Mouse (Mus musculus): ENCODE results near the gene Rpl29. TPM values are rescaled to one million over a fixed set of nuclear protein-coding genes. Genes with fewer than 3 reads are reported as not detected.

The Rpl29 gene
- total RNA-seq, 2 experiments from 2014 or later, result 296 to 309 TPM

Other genes starting within 250 kb of the Rpl29 start
- 10 to 100 TPM; 10.0 to 12.2 TPM for gene Ppm1m, start 229.7 kb upstream of the Rpl29 start, total RNA-seq (2021)
- gene Twf2, start 226.3 kb upstream of the Rpl29 start, total RNA-seq (2021), result 100 to 1,000 TPM; 160 to 189 TPM
- gene Tlr9, start 206.9 kb upstream of the Rpl29 start, total RNA-seq (2021), result under 1 TPM; 0.52 to 0.64 TPM
- 100 to 1,000 TPM; 571 to 593 TPM for gene Alas1, start 180.8 kb upstream of the Rpl29 start, total RNA-seq (2021)
- gene Poc1a, start 148.4 kb upstream of the Rpl29 start, total RNA-seq (2021), result 1 to 10 TPM; 3.3 to 3.4 TPM
- 10 to 100 TPM; 43.6 to 67.0 TPM for gene Dusp7, start 60.8 kb upstream of the Rpl29 start, total RNA-seq (2021)
- 10 to 100 TPM; 22.4 to 28.6 TPM for gene Acy1, start 8.9 kb downstream of the Rpl29 start, total RNA-seq (2021)
- 1 to 10 TPM; 6.3 to 6.7 TPM for gene Abhd14b, start 18.0 kb downstream of the Rpl29 start, total RNA-seq (2021)
- gene Abhd14a, start 18.2 kb downstream of the Rpl29 start, total RNA-seq (2021), result 10 to 100 TPM; 20.2 to 21.3 TPM
- 10 to 100 TPM; 70.7 to 81.8 TPM for gene Pcbp4, start 23.8 kb downstream of the Rpl29 start, total RNA-seq (2021)
- not detected for gene Gpr62, start 36.5 kb downstream of the Rpl29 start, total RNA-seq (2021)
- gene Rrp9, start 46.5 kb downstream of the Rpl29 start, total RNA-seq (2021), result 10 to 100 TPM; 19.7 to 23.5 TPM
- 10 to 100 TPM; 30.1 to 33.5 TPM for gene Parp3, start 47.5 kb downstream of the Rpl29 start, total RNA-seq (2021)
- gene Iqcf1, start 70.5 kb downstream of the Rpl29 start, total RNA-seq (2021), result not detected
- not detected for gene Iqcf5, start 85.1 kb downstream of the Rpl29 start, total RNA-seq (2021)
- not detected for gene Iqcf3, start 132.2 kb downstream of the Rpl29 start, total RNA-seq (2021)
- gene Iqcf4, start 141.5 kb downstream of the Rpl29 start, total RNA-seq (2021), result not detected
- not detected for gene Iqcf6, start 197.1 kb downstream of the Rpl29 start, total RNA-seq (2021)
- not detected for gene Grm2, start 226.6 kb downstream of the Rpl29 start, total RNA-seq (2021)